Mouse (Mus musculus) E14TG2a.4 (cell line): ENCODE results near the gene Haus6.
"Not testable (repeated sequence)": the region's sequence is repeated elsewhere in the genome, so short reads cannot be mapped to it uniquely, and the experiment has no call there.

Experiments used
- CTCF ChIP-seq: conservative IDR thresholded peaks from 2 replicates; pipeline ENCODE4 v1.5.1; 2014; ENCODE audit warnings: low read length
- POU5F1 ChIP-seq: IDR thresholded peaks from 2 replicates; pipeline ENCODE4 v1.6.1; 2014; ENCODE audit warnings: low read length, borderline replicate concordance

- TF ChIP-seq CTCF = 0 out of 2 replicates have a peak, but pooled peaks have one; percentile 9
- TF ChIP-seq POU5F1 = not testable (repeated sequence)
Measured at GRCm38 (mm10) chr4:86622532-86622931, 10.7 kb upstream of the Haus6 start.
